Mouse (Mus musculus) fat pad, adult 2 months (tissue): Measurements from ENCODE around the gene Lsm4.

ENCODE experiments used
- DNase-seq: peaks from one replicate; pipeline ENCODE4 v3.0.0-alpha.2; 2011; ENCODE audit warnings: low read depth, low spot score; ENCODE audit errors: extremely low read depth

Lsm4 gene

GRCm38 (mm10) chr8:70724216-70724615 is 51.2 kb downstream of the Lsm4 start:
- no peak for DNase-seq

GRCm38 (mm10) chr8:70725792-70726447 is 52.9 kb downstream of the Lsm4 start:
- DNase-seq: no peak

- DNase-seq: no peak
Observed at GRCm38 (mm10) chr8:70726721-70727120, 53.7 kb downstream of the Lsm4 start.
